Mouse (Mus musculus) heart, embryonic 16.5 days (tissue): ENCODE results near the gene Gabarapl2. TPM values are rescaled to one million over a fixed set of nuclear protein-coding genes. Genes with fewer than 3 reads are reported as not detected.
"Not testable (repeated sequence)": the region's sequence is repeated elsewhere in the genome, so short reads cannot be mapped to it uniquely, and the experiment has no call there.

Experiments
- ATAC-seq: fragments of 200-750 bp; cut with Nextera tagmentation; replicated peaks from 2 replicates; pipeline ENCODE4 v1.8.0; 2017; ENCODE audit warnings: moderate number of reproducible peaks; ENCODE audit not compliant: insufficient read depth, low FRiP score; ENCODE audit errors: extremely low read depth
- H3K27ac ChIP-seq: fragments of 300-500 bp; sonication (generic); 2 replicates; pipeline ENCODE4 v1.5.1; 2014; ENCODE audit warnings: mild to moderate bottlenecking, low read length, control low read depth, moderate library complexity
- H3K27me3 ChIP-seq: fragments of 300-500 bp; sonication (generic); 2 replicates; pipeline ENCODE4 v1.6.1; 2014; ENCODE audit warnings: low read length, mixed read lengths; ENCODE audit not compliant: control insufficient read depth, insufficient read depth
- H3K36me3 ChIP-seq: fragments of 300-500 bp; sonication (generic); 2 replicates; pipeline ENCODE4 v1.6.1; 2014; ENCODE audit not compliant: control insufficient read depth, insufficient read depth
- H3K4me1 ChIP-seq: fragments of 300-500 bp; sonication (generic); 2 replicates; pipeline ENCODE4 v1.6.1; 2014; ENCODE audit warnings: low read length, mixed read lengths; ENCODE audit not compliant: control insufficient read depth, insufficient read depth
- H3K4me2 ChIP-seq: fragments of 300-500 bp; sonication (generic); 2 replicates; pipeline ENCODE4 v1.6.1; 2014; ENCODE audit warnings: low read depth, mild to moderate bottlenecking, control low read depth, low read length
- H3K4me3 ChIP-seq: fragments of 300-500 bp; sonication (generic); 2 replicates; pipeline ENCODE4 v1.5.1; 2014; ENCODE audit warnings: mild to moderate bottlenecking, control low read depth, low read length
- H3K9ac ChIP-seq: fragments of 300-500 bp; sonication (generic); 2 replicates; pipeline ENCODE4 v1.6.1; 2014; ENCODE audit warnings: low read length, control low read depth
- H3K9me3 ChIP-seq: fragments of 300-500 bp; sonication (generic); replicated peaks from 2 replicates; pipeline ENCODE4 v1.6.1; 2016; ENCODE audit warnings: low read length; ENCODE audit not compliant: control insufficient read depth
- WGBS: fragments of 180-500 bp; shearing (Covaris S2); extraction: QIAGEN DNeasy Blood & Tissue Kit; methylation state at CpG from one replicate; pipeline ENCODE4 v1.1.7; 2014; 5-methylcytosine and 5-hydroxymethylcytosine counted together
- polyA plus RNA-seq: library from polyadenylated mRNA; unstranded; fragments of >200 nt; fragmentation: Nextera tagmentation; extraction: Ambion mirVana; gene quantifications from 2 replicates; pipeline ENCODE4 v1.2.1, GENCODE M21; 2015

The Gabarapl2 gene
- polyA plus RNA-seq, 1 experiment from 2014 or later = 211 TPM

GRCm38 (mm10) chr8:111931721-111932120 is 8.8 kb upstream of the Gabarapl2 start:
- Histone ChIP-seq H3K4me1 (no peaks in the 10 kb centered on the region; the same call in 1 of the 2 replicates), H3K27me3 (no peaks in the 10 kb centered on the region), H3K36me3 (no peaks in the 10 kb centered on the region), H3K9me3 (no peaks in the 10 kb centered on the region), H3K4me2 (no peak overlapping the region), H3K27ac (no peak overlapping the region), H3K4me3 (no peak overlapping the region), H3K9ac (no peak overlapping the region)
- no peak for ATAC-seq
- WGBS = 81% methylated on average over 16 of the region's 16 CpGs

- no peak for ATAC-seq
- Histone ChIP-seq H3K9me3 (no peaks in the 10 kb centered on the region), H3K27ac (no peak overlapping the region), H3K27me3 (no peaks in the 10 kb centered on the region), H3K4me2 (peak overlapping the region; percentile 82), H3K4me3 (peak overlapping the region; percentile 65), H3K9ac (peak overlapping the region; percentile 72; the same call in 1 of the 2 replicates), H3K36me3 (no peaks in the 10 kb centered on the region), H3K4me1 (no peaks in the 10 kb centered on the region; the same call in 1 of the 2 replicates)
- WGBS = 34% methylated on average over 19 of the region's 19 CpGs
These were observed 7.7 kb upstream of the Gabarapl2 start for GRCm38 (mm10) chr8:111932580-111933336.

GRCm38 (mm10) chr8:111933348-111934076 is 7.0 kb upstream of the Gabarapl2 start, which contains the start of gene Tmem231:
Gene Tmem231 (minus strand): TSS chr8:111933881.
- WGBS = under 1% methylated on average over 53 of the region's 53 CpGs

GRCm38 (mm10) chr8:111934201-111934600 is 6.3 kb upstream of the Gabarapl2 start:
- no peak for ATAC-seq
- Histone ChIP-seq H3K4me2 (no peak overlapping the region), H3K9me3 (no peaks in the 10 kb centered on the region), H3K9ac (no peak overlapping the region), H3K36me3 (no peaks in the 10 kb centered on the region), H3K4me3 (no peak overlapping the region), H3K27ac (no peak overlapping the region), H3K4me1 (no peaks in the 10 kb centered on the region; the same call in 1 of the 2 replicates), H3K27me3 (no peaks in the 10 kb centered on the region)
- WGBS = 86% methylated on average over 2 of the region's 2 CpGs

More at GRCm38 (mm10) chr8:111933348-111934076, 7.0 kb upstream of the Gabarapl2 start, which contains the start of gene Tmem231:
- no peak within 1 kb of the TSS for H3K27ac ChIP-seq
- ATAC-seq = peak; percentile 100
- no peaks in the 10 kb centered on the region; the same call in 1 of the 2 replicates for H3K4me1 ChIP-seq
- no peaks in the 10 kb centered on the region for H3K9me3 ChIP-seq
- no peaks in the 10 kb centered on the region for H3K36me3 ChIP-seq
- no peaks in the 10 kb centered on the region for H3K27me3 ChIP-seq
- peak within 1 kb of the TSS; percentile 65 for H3K4me3 ChIP-seq
- peak within 1 kb of the TSS; percentile 72 for H3K9ac ChIP-seq
- H3K4me2 ChIP-seq = peak within 1 kb of the TSS; percentile 82

GRCm38 (mm10) chr8:111937184-111937583 is 3.3 kb upstream of the Gabarapl2 start:
- no peak overlapping the region for H3K27ac ChIP-seq
- ATAC-seq = no peak
- peaks cover 14% of the 10 kb centered on the region for H3K4me1 ChIP-seq
- H3K9me3 ChIP-seq = no peaks in the 10 kb centered on the region
- no peaks in the 10 kb centered on the region for H3K27me3 ChIP-seq
- H3K4me2 ChIP-seq = no peak overlapping the region
- H3K4me3 ChIP-seq = no peak overlapping the region
- 73% methylated on average over 3 of the region's 3 CpGs for WGBS
- H3K36me3 ChIP-seq = no peaks in the 10 kb centered on the region; the same call in 1 of the 2 replicates
- no peak overlapping the region for H3K9ac ChIP-seq

- ATAC-seq, H3K9ac ChIP-seq, H3K4me3 ChIP-seq, H3K4me2 ChIP-seq, H3K27me3 ChIP-seq, H3K9me3 ChIP-seq, H3K27ac ChIP-seq, H3K36me3 ChIP-seq: not testable (repeated sequence)
- WGBS = 87% methylated on average over 8 of the region's 9 CpGs
- peaks cover 14% of the 10 kb centered on the region for H3K4me1 ChIP-seq
These were observed 2.2 kb upstream of the Gabarapl2 start for GRCm38 (mm10) chr8:111938076-111938985.

GRCm38 (mm10) chr8:111939516-111940142 is 874 bp upstream of the Gabarapl2 start:
- H3K27ac ChIP-seq = peak overlapping the region; percentile 89
- peaks cover 8% of the 10 kb centered on the region for H3K36me3 ChIP-seq
- H3K27me3 ChIP-seq = no peaks in the 10 kb centered on the region
- peak overlapping the region; percentile 94 for H3K4me2 ChIP-seq
- peak; percentile 52 for ATAC-seq
- no peaks in the 10 kb centered on the region for H3K9me3 ChIP-seq
- H3K9ac ChIP-seq = peak overlapping the region; percentile 93
- WGBS = 7% methylated on average over 10 of the region's 10 CpGs
- H3K4me1 ChIP-seq = peaks cover 14% of the 10 kb centered on the region
- H3K4me3 ChIP-seq = peak overlapping the region; percentile 99

- under 1% methylated on average over 23 of the region's 23 CpGs for WGBS
- H3K4me1 ChIP-seq = peaks cover 14% of the 10 kb centered on the region
- no peaks in the 10 kb centered on the region for H3K9me3 ChIP-seq
- peaks cover 13% of the 10 kb centered on the region for H3K36me3 ChIP-seq
- H3K27ac ChIP-seq = peak overlapping the region; percentile 78
- ATAC-seq = 0 out of 2 replicates have a peak, but pooled peaks have one; percentile 15
- H3K9ac ChIP-seq = peak overlapping the region; percentile 93
- H3K27me3 ChIP-seq = no peaks in the 10 kb centered on the region
- peak overlapping the region; percentile 96 for H3K4me2 ChIP-seq
- peak overlapping the region; percentile 99 for H3K4me3 ChIP-seq
These were observed 575 bp downstream of the Gabarapl2 start for GRCm38 (mm10) chr8:111941101-111941454.
